Mouse (Mus musculus): ENCODE data around the gene Ssmem1. TPM values are rescaled to one million over a fixed set of nuclear protein-coding genes. Genes with fewer than 3 reads are reported as not detected.

Gene Ssmem1
- total and polyA plus RNA-seq, 3 experiments: 0.17 to 0.34 TPM; not detected in 1

- in situ Hi-C loops (cut with MboI; ENCODE audit: low pct_ligation_motif_present, low pct_unique_long_range_greater_than_20kb, low sequenced_read_pairs) (no loop called here), dilution Hi-C loops (cut with MboI; ENCODE audit: extremely low pct_ligation_motif_present, extremely low pct_unique_long_range_greater_than_20kb, low sequenced_read_pairs) (no loop called here)
- peaks cover 14% of the 10 kb centered on the region for H3K27me3 ChIP-seq (replicated peaks)
Observed at GRCm38 (mm10) chr6:30462822-30463221, 46.8 kb upstream of the Ssmem1 start.

GRCm38 (mm10) chr6:30465586-30465985 is 44.1 kb upstream of the Ssmem1 start:
- Histone ChIP-seq H3K4me2 (ENCODE audit: insufficient read depth, low read depth, poor library complexity, severe bottlenecking) (no peak overlapping the region), H3K27ac (ENCODE audit: insufficient read depth, low read depth) (no peak overlapping the region), H3K4me1 (ENCODE audit: control insufficient read depth in 1 of 2, insufficient read depth in 2 of 2) (peaks cover 5 to 6% of the 10 kb centered on the region in 2 experiments; a peak in 1 of 4 replicates), H3K9ac (ENCODE audit: insufficient read depth, low read depth) (no peak overlapping the region), H3K36me3 (replicated peaks in 1 of 2; ENCODE audit: control insufficient read depth in 1 of 2, insufficient read depth in 1 of 2, low read length in 1 of 2) (no peaks in the 10 kb centered on the region), H3K27me3 (replicated peaks) (peaks cover 13% of the 10 kb centered on the region), H3K9me3 (replicated peaks; ENCODE audit: low read length) (no peaks in the 10 kb centered on the region), H3K79me2 (replicated peaks; ENCODE audit: control insufficient read depth, extremely low read depth, insufficient read depth, poor library complexity, severe bottlenecking) (no peaks in the 10 kb centered on the region), H3K4me3 (replicated peaks in 1 of 3; ENCODE audit: low read depth in 2 of 3, low read length in 2 of 3, poor library complexity in 1 of 3) (no peak overlapping the region)
- TF ChIP-seq SIN3A (IDR thresholded peaks at IDR 0.05; ENCODE audit: low read length): no peak
- TF ChIP-seq MXI1 (IDR thresholded peaks at IDR 0.05; ENCODE audit: low read depth, low read length): no peak
- no peak for TF ChIP-seq MAZ (IDR thresholded peaks at IDR 0.05; ENCODE audit: low read depth, low read length)
- no peak for TF ChIP-seq CTCF (conservative IDR thresholded peaks at IDR 0.05 in 1 of 2, IDR thresholded peaks at IDR 0.05 in 1 of 2; ENCODE audit: low read depth in 2 of 2, low read length in 2 of 2)
- TF ChIP-seq JUND (conservative IDR thresholded peaks at IDR 0.05; ENCODE audit: low read depth, low read length): no peak
- no peak for TF ChIP-seq BHLHE40 (IDR thresholded peaks at IDR 0.05; ENCODE audit: low read depth, low read length)
- TF ChIP-seq ZNF384 (IDR thresholded peaks at IDR 0.05; ENCODE audit: low read depth, low read length): no peak
- TF ChIP-seq ZC3H11A (IDR thresholded peaks at IDR 0.05; ENCODE audit: low read depth, low read length): no peak
- TF ChIP-seq ELF1 (IDR thresholded peaks at IDR 0.05; ENCODE audit: low read depth, low read length): no peak
- no peak for TF ChIP-seq USF1 (IDR thresholded peaks at IDR 0.05; ENCODE audit: low read depth, low read length)
- no peak for TF ChIP-seq ZKSCAN1 (IDR thresholded peaks at IDR 0.05; ENCODE audit: borderline replicate concordance, low read depth, low read length)
- no peak for TF ChIP-seq RAD21 (IDR thresholded peaks at IDR 0.05; ENCODE audit: low read depth, low read length)
- TF ChIP-seq TCF12 (IDR thresholded peaks at IDR 0.05; ENCODE audit: low read depth, low read length): no peak
- in situ Hi-C loops (cut with MboI; ENCODE audit: low pct_ligation_motif_present, low pct_unique_long_range_greater_than_20kb, low sequenced_read_pairs) (no loop called here), dilution Hi-C loops (cut with MboI; ENCODE audit: extremely low pct_ligation_motif_present, extremely low pct_unique_long_range_greater_than_20kb, low sequenced_read_pairs) (no loop called here)
- no peak for DNase-seq (ENCODE audit: extremely low read depth)

More at GRCm38 (mm10) chr6:30462822-30463221, 46.8 kb upstream of the Ssmem1 start:
- Histone ChIP-seq H3K4me3 (replicated peaks in 1 of 3; ENCODE audit: low read depth in 2 of 3, low read length in 2 of 3, poor library complexity in 1 of 3) (no peak overlapping the region), H3K9me3 (replicated peaks; ENCODE audit: low read length) (no peaks in the 10 kb centered on the region), H3K79me2 (replicated peaks; ENCODE audit: control insufficient read depth, extremely low read depth, insufficient read depth, poor library complexity, severe bottlenecking) (no peaks in the 10 kb centered on the region), H3K4me2 (ENCODE audit: insufficient read depth, low read depth, poor library complexity, severe bottlenecking) (no peak overlapping the region), H3K9ac (ENCODE audit: insufficient read depth, low read depth) (no peak overlapping the region), H3K36me3 (replicated peaks in 1 of 2; ENCODE audit: control insufficient read depth in 1 of 2, insufficient read depth in 1 of 2, low read length in 1 of 2) (no peaks in the 10 kb centered on the region), H3K4me1 (ENCODE audit: control insufficient read depth in 1 of 2, insufficient read depth in 2 of 2) (peaks cover 10 to 13% of the 10 kb centered on the region in 2 experiments), H3K27ac (ENCODE audit: insufficient read depth, low read depth) (no peak overlapping the region)
- TF ChIP-seq MYC (IDR thresholded peaks at IDR 0.05; ENCODE audit: low read depth, low read length): no peak
- TF ChIP-seq CHD1 (IDR thresholded peaks at IDR 0.05; ENCODE audit: low read depth, low read length): no peak
- TF ChIP-seq POLR2AphosphoS2 (IDR thresholded peaks at IDR 0.05; ENCODE audit: low read depth, low read length): no peak
- TF ChIP-seq USF1 (IDR thresholded peaks at IDR 0.05; ENCODE audit: low read depth, low read length): no peak
- TF ChIP-seq ZC3H11A (IDR thresholded peaks at IDR 0.05; ENCODE audit: low read depth, low read length): no peak
- TF ChIP-seq JUN (IDR thresholded peaks at IDR 0.05; ENCODE audit: insufficient read depth, low read depth, low read length): no peak
- no peak for TF ChIP-seq MAX (IDR thresholded peaks at IDR 0.05; ENCODE audit: low read length)
- no peak for TF ChIP-seq ZNF384 (IDR thresholded peaks at IDR 0.05; ENCODE audit: low read depth, low read length)
- TF ChIP-seq MAZ (IDR thresholded peaks at IDR 0.05; ENCODE audit: low read depth, low read length): no peak
- no peak for TF ChIP-seq HCFC1 (IDR thresholded peaks at IDR 0.05; ENCODE audit: low read depth, low read length)
- no peak for TF ChIP-seq SIN3A (IDR thresholded peaks at IDR 0.05; ENCODE audit: low read length)
- TF ChIP-seq EP300 (IDR thresholded peaks at IDR 0.05; ENCODE audit: low read length): no peak
- TF ChIP-seq MEF2A (IDR thresholded peaks at IDR 0.05; ENCODE audit: borderline replicate concordance, low read depth, low read length): no peak
- TF ChIP-seq UBTF (IDR thresholded peaks at IDR 0.05; ENCODE audit: low read depth, low read length): no peak
- no peak for TF ChIP-seq GABPA (IDR thresholded peaks at IDR 0.05; ENCODE audit: insufficient replicate concordance, low read depth, low read length)
- TF ChIP-seq JUND (conservative IDR thresholded peaks at IDR 0.05; ENCODE audit: low read depth, low read length): no peak
- no peak for TF ChIP-seq ETS1 (conservative IDR thresholded peaks at IDR 0.05; ENCODE audit: low read depth, low read length)
- no peak for DNase-seq (ENCODE audit: extremely low read depth)

All from CH12.LX (cell line).